Mouse (Mus musculus): ENCODE results near the gene Ndfip2. TPM values are rescaled to one million over a fixed set of nuclear protein-coding genes. Genes with fewer than 3 reads are reported as not detected.
A peak's percentile ranks its signal among the peaks of the same experiment; 100 is the strongest.

Ndfip2 gene
- 36.2 and 39.2 TPM in 2 replicates for total RNA-seq (2014; fragmentation: Nextera tagmentation)
- total RNA-seq (2017), result 42.6 and 53.0 TPM in 2 replicates
- polyA plus RNA-seq (2012), result 10.2 and 12.6 TPM in 2 replicates

DNA sequence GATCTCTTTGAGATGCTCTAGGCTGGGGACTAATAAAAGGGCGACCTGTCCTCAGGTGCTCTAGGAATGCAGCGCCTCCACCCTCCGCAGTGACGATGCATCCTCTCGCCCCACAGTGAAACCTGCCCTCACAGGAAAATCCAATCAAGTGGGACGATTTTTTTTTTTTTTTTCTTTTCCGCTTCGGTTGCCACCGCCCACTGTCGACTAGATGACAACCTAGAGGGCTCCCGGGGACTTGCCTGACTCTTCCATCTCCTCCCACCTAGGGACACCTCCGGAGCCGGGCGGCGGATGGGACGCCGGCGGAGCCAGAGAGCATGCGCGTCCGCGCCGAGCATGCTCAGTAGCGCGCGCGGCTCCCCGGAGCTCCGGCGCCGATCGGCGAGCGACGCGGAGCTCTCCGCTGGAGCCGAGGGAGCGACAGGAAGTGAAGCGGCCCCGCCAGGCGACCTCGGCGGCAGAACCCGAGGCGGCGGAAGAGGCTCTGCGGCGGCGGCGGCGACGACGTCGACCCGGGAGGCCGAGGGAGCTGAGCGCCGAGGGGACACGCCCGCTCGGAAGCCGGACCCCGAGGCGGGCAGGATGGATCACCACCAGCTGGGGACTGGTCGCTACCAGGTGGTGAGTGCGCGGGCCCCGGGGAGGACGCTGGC, at the start of gene Ndfip2:
TSS of gene Ndfip2 (plus strand) at position 195 of the 656 bp plus-strand sequence.
- H3K9me3 ChIP-seq (replicated peaks), result no peaks in the 10 kb centered on the region
- H3K36me3 ChIP-seq (replicated peaks), result peaks cover 2% of the 10 kb centered on the region
- peak within 1 kb of the TSS; percentile 90 for H3K4me3 ChIP-seq (ENCODE audit: low read depth, low read length)
- ATAC-seq (ENCODE audit: extremely low read depth, insufficient number of reproducible peaks, low FRiP score, poor library complexity, severe bottlenecking) (peak; percentile 87), DNase-seq (ENCODE audit: low spot score) (peak; percentile 85)
- H3K27me3 ChIP-seq (ENCODE audit: insufficient read depth, low read length), result peaks cover 11% of the 10 kb centered on the region
- no peak for TF ChIP-seq POLR2AphosphoS5 (IDR thresholded peaks at IDR 0.05; ENCODE audit: insufficient replicate concordance, low read depth, low read length)
- no peak for TF ChIP-seq GATA1 (IDR thresholded peaks at IDR 0.05; ENCODE audit: borderline replicate concordance, low read length)
- no peak for TF ChIP-seq TAL1 (conservative IDR thresholded peaks at IDR 0.05; ENCODE audit: low read depth, low read length)
- TF ChIP-seq CTCF (IDR thresholded peaks at IDR 0.05; ENCODE audit: low read depth, low read length), result no peak
- peaks cover 17% of the 10 kb centered on the region for H3K4me1 ChIP-seq (ENCODE audit: insufficient read depth, low read depth, low read length)

DNA sequence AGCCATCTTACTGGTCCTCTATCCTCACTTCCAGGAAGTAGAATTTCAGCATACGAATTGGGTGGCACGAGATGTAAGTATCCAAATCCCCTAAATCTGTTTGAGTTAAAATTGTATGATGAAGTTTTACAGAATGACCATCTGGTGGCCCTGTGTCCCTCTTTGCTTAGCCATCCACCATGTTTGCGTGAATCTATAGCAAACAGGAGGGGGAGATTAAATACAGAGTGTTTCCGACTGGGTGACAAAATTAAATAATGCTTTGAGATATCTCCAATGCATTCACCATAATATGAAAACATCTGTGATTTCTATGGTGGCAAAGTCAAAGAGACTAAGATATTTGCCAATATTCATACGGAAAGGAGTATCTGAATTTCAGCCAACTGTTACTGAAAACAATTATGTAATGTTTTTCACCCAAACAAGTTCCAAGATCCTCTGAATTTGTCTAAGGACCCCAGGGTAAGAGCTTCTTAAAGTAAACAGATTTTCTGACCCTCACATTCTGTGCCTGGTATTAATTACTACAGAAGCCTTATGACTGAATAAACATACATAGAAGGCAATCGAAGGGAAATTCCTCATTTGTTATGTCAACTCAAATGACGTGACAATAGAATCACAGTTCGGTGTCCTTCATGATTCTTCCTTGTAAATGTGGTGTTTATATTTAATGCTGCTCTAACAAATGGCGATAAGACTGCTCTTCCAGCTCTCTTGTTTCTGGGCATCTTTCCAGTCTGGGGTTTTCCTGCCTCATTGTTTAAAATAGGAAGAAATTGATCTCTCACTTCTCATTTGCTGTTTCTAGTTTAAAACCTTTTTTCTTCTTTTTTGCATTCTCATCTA, 38.6 kb upstream of the Ndfip2 start:
- H3K9me3 ChIP-seq (replicated peaks), result no peaks in the 10 kb centered on the region
- no peak overlapping the region for H3K4me3 ChIP-seq (ENCODE audit: low read depth, low read length)
- no peaks in the 10 kb centered on the region for H3K4me1 ChIP-seq (ENCODE audit: insufficient read depth, low read depth, low read length)
- DNase-seq (ENCODE audit: low spot score), result no peak
- no peaks in the 10 kb centered on the region for H3K36me3 ChIP-seq (replicated peaks)
- H3K27me3 ChIP-seq (ENCODE audit: insufficient read depth, low read length), result peaks cover 2% of the 10 kb centered on the region; the same call in 1 of the 2 replicates
- no peak for TF ChIP-seq CTCF (IDR thresholded peaks at IDR 0.05; ENCODE audit: low read depth, low read length)
- no peak for TF ChIP-seq TAL1 (conservative IDR thresholded peaks at IDR 0.05; ENCODE audit: low read depth, low read length)
- TF ChIP-seq POLR2AphosphoS5 (IDR thresholded peaks at IDR 0.05; ENCODE audit: insufficient replicate concordance, low read depth, low read length), result no peak
- TF ChIP-seq GATA1 (IDR thresholded peaks at IDR 0.05; ENCODE audit: borderline replicate concordance, low read length), result no peak
- TF ChIP-seq GATA2 (IDR thresholded peaks at IDR 0.05; ENCODE audit: borderline replicate concordance, low read depth, low read length), result no peak
- ATAC-seq (ENCODE audit: extremely low read depth, insufficient number of reproducible peaks, low FRiP score, poor library complexity, severe bottlenecking), result no peak

DNA sequence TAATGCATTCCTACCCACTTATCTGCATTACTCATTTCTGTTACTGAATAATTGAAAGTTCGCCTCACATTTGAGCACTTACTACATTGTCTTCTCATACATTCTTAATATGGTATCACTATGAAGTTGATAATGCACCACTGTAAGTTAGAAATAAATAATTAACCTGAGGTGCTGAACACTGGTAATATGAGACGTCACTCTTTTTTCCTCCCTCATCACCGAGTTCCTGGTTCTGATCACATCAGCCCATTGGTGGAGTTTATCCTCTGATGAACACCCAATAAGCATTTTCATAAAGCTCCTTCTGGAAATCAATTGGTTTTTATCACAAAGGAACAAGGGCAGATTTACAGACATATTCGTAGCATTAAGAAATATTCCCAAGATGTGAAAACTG, 36.1 kb upstream of the Ndfip2 start:
- Histone ChIP-seq H3K36me3 (replicated peaks) (no peaks in the 10 kb centered on the region), H3K4me1 (ENCODE audit: insufficient read depth, low read depth, low read length) (no peaks in the 10 kb centered on the region), H3K9me3 (replicated peaks) (no peaks in the 10 kb centered on the region), H3K27me3 (ENCODE audit: insufficient read depth, low read length) (peaks cover 3% of the 10 kb centered on the region; the same call in 1 of the 2 replicates), H3K4me3 (ENCODE audit: low read depth, low read length) (no peak overlapping the region)
- TF ChIP-seq TAL1 (conservative IDR thresholded peaks at IDR 0.05; ENCODE audit: low read depth, low read length) (no peak), POLR2AphosphoS5 (IDR thresholded peaks at IDR 0.05; ENCODE audit: insufficient replicate concordance, low read depth, low read length) (no peak), GATA2 (IDR thresholded peaks at IDR 0.05; ENCODE audit: borderline replicate concordance, low read depth, low read length) (no peak), CTCF (IDR thresholded peaks at IDR 0.05; ENCODE audit: low read depth, low read length) (no peak), GATA1 (IDR thresholded peaks at IDR 0.05; ENCODE audit: borderline replicate concordance, low read length) (no peak)
- ATAC-seq (ENCODE audit: extremely low read depth, insufficient number of reproducible peaks, low FRiP score, poor library complexity, severe bottlenecking) (no peak), DNase-seq (ENCODE audit: low spot score) (no peak)

DNA sequence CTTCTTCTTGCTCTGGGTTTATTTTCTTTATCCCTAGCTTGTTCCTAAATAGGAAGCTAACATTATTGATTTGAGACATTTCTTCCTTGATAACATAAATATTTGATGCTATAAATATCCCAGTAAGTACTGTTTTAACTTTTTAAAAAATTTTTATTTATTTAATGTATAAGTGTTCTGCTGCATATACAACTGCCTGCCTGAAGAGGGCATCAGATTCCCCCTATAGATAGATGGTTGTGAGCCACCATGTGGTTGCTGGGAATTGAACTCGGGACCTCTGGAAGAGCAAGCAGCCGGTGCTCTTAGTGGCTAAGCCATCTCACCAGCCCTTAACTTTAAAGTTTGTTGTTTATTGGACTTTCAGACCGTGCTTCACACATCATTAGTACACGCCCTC, 32.6 kb upstream of the Ndfip2 start:
- no peaks in the 10 kb centered on the region for H3K9me3 ChIP-seq (replicated peaks)
- H3K4me1 ChIP-seq (ENCODE audit: insufficient read depth, low read depth, low read length), result no peaks in the 10 kb centered on the region
- TF ChIP-seq GATA1 (IDR thresholded peaks at IDR 0.05; ENCODE audit: borderline replicate concordance, low read length), result no peak
- TF ChIP-seq CTCF (IDR thresholded peaks at IDR 0.05; ENCODE audit: low read depth, low read length), result no peak
- TF ChIP-seq TAL1 (conservative IDR thresholded peaks at IDR 0.05; ENCODE audit: low read depth, low read length), result no peak
- TF ChIP-seq GATA2 (IDR thresholded peaks at IDR 0.05; ENCODE audit: borderline replicate concordance, low read depth, low read length), result no peak
- TF ChIP-seq POLR2AphosphoS5 (IDR thresholded peaks at IDR 0.05; ENCODE audit: insufficient replicate concordance, low read depth, low read length), result no peak
- DNase-seq (ENCODE audit: low spot score) (no peak), ATAC-seq (ENCODE audit: extremely low read depth, insufficient number of reproducible peaks, low FRiP score, poor library complexity, severe bottlenecking) (no peak)
- peaks cover 3% of the 10 kb centered on the region; the same call in 1 of the 2 replicates for H3K27me3 ChIP-seq (ENCODE audit: insufficient read depth, low read length)
- no peak overlapping the region for H3K4me3 ChIP-seq (ENCODE audit: low read depth, low read length)
- no peaks in the 10 kb centered on the region for H3K36me3 ChIP-seq (replicated peaks)

DNA sequence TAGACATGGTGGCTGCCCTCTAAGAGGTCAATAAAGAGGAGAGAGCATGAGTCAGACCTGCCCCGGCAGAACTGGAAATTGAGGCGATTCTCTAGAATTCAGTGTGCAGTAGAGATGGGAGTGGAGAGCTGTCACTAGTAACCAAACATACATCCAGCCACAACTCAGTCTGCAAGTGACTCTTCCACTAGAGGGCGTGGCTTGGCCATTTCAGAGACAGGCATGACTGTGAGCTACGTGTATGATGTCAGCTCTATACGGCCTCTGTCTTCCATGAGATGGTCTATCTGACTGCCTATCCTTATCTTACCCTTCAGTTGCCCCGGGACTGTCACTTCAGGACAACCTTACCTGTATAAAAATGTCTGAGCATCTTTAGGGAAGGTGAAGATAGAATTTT, 26.0 kb upstream of the Ndfip2 start:
- DNase-seq (ENCODE audit: low spot score) (no peak), ATAC-seq (ENCODE audit: extremely low read depth, insufficient number of reproducible peaks, low FRiP score, poor library complexity, severe bottlenecking) (peak; percentile 47; the same call in 1 of the 2 replicates)
- Histone ChIP-seq H3K9me3 (replicated peaks) (no peaks in the 10 kb centered on the region), H3K4me3 (ENCODE audit: low read depth, low read length) (no peak overlapping the region), H3K36me3 (replicated peaks) (no peaks in the 10 kb centered on the region), H3K4me1 (ENCODE audit: insufficient read depth, low read depth, low read length) (no peaks in the 10 kb centered on the region; the same call in 1 of the 2 replicates), H3K27me3 (ENCODE audit: insufficient read depth, low read length) (no peaks in the 10 kb centered on the region)
- no peak for TF ChIP-seq POLR2AphosphoS5 (IDR thresholded peaks at IDR 0.05; ENCODE audit: insufficient replicate concordance, low read depth, low read length)
- peak; percentile 28; the same call in 1 of the 2 replicates for TF ChIP-seq CTCF (IDR thresholded peaks at IDR 0.05; ENCODE audit: low read depth, low read length)

DNA sequence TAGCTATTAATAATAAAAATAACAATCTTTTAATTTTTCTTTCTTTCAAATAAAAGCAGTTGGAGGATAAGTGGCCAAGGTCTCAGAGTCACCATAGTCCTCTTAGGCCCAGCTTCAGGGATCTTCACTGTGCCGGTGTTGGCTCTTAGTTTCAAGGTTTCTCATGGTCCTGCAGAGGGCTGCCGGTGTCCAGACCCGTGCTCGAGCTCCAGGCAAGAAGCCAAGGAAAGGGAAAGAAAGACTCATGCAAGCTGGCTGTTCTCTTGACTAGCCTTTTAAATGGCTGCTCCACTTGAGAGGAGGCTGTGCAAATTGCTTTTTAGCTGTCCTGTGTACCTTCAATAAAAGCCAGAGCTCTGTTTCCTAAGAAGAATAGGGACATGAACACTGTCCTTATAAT, 21.8 kb upstream of the Ndfip2 start:
- H3K4me3 ChIP-seq (ENCODE audit: low read depth, low read length), result no peak overlapping the region
- DNase-seq (ENCODE audit: low spot score) (no peak), ATAC-seq (ENCODE audit: extremely low read depth, insufficient number of reproducible peaks, low FRiP score, poor library complexity, severe bottlenecking) (no peak)
- TF ChIP-seq GATA2 (IDR thresholded peaks at IDR 0.05; ENCODE audit: borderline replicate concordance, low read depth, low read length) (no peak), POLR2AphosphoS5 (IDR thresholded peaks at IDR 0.05; ENCODE audit: insufficient replicate concordance, low read depth, low read length) (no peak), GATA1 (IDR thresholded peaks at IDR 0.05; ENCODE audit: borderline replicate concordance, low read length) (no peak), CTCF (IDR thresholded peaks at IDR 0.05; ENCODE audit: low read depth, low read length) (no peak), TAL1 (conservative IDR thresholded peaks at IDR 0.05; ENCODE audit: low read depth, low read length) (no peak)
- no peaks in the 10 kb centered on the region; the same call in 1 of the 2 replicates for H3K4me1 ChIP-seq (ENCODE audit: insufficient read depth, low read depth, low read length)
- H3K36me3 ChIP-seq (replicated peaks), result no peaks in the 10 kb centered on the region
- H3K9me3 ChIP-seq (replicated peaks), result no peaks in the 10 kb centered on the region
- no peaks in the 10 kb centered on the region for H3K27me3 ChIP-seq (ENCODE audit: insufficient read depth, low read length)

Data from G1E (cell line).